Comparison of ENCODE assay signal across 12 mouse cellular contexts in the genomic region with DNA sequence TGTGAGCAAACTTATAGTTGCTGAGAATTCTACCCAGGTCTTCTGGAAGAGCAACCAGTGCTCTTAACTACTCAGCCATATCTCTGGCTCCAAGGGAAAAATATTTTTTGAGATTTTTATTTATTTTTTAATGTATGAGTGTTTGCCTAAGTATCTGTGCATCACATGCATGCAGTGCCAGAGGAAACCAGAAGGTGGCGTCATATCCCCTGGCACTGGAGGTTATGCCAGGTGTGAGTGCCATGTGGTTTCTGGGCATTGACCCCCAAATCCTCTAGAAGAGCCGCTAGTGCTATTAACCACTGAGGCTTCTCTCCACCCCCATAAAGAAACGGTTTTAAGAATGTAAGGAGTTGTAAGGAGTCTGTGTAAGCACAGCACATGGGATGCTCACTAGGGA. TPM values are rescaled to one million over a fixed set of nuclear protein-coding genes. Genes with fewer than 3 reads are reported as not detected.
A peak's percentile ranks its signal among the peaks of the same experiment; 100 is the strongest.
DNase-seq lines count a peak whose midpoint lies in the region; ATAC-seq and TF ChIP-seq lines count a peak whose summit lies in the region.
"Had no signal": no experiment of that assay in that cellular context is flagged by ENCODE, and none has a peak within 500 bp of the region (broad histone marks: within the 10 kb centered on the region; RNA-seq: fewer than 3 reads in every experiment).

No protein-coding gene starts in this region.

- H3K36me3 ChIP-seq in liver, embryonic 13.5 days = peaks cover 58% of the 10 kb centered on the region
- no peaks in the 10 kb centered on the region for H3K36me3 ChIP-seq in hindbrain, embryonic 13.5 days
- H3K36me3 ChIP-seq in midbrain, embryonic 14.5 days (ENCODE audit: control insufficient read depth, insufficient read depth, low read length) = no peaks in the 10 kb centered on the region

- H3K4me1 ChIP-seq in liver, embryonic 13.5 days (replicated peaks) = peaks cover 38% of the 10 kb centered on the region
- peaks cover 18% of the 10 kb centered on the region for H3K4me1 ChIP-seq in hindbrain, embryonic 13.5 days (replicated peaks)
- peaks cover 9% of the 10 kb centered on the region; the same call in 1 of the 2 replicates for H3K4me1 ChIP-seq in midbrain, embryonic 14.5 days (ENCODE audit: control insufficient read depth, insufficient read depth, low read length)

- H3K4me3 ChIP-seq in liver, embryonic 13.5 days (replicated peaks) = no peak overlapping the region
- no peak overlapping the region for H3K4me3 ChIP-seq in hindbrain, embryonic 13.5 days
- H3K4me3 ChIP-seq in midbrain, embryonic 14.5 days (replicated peaks; ENCODE audit: low read depth, low read length) = no peak overlapping the region
- H3K4me3 ChIP-seq: limb, embryonic 13.5 days had no signal

- H3K4me2 ChIP-seq in liver, embryonic 13.5 days = no peak overlapping the region
- H3K4me2 ChIP-seq in hindbrain, embryonic 13.5 days = no peak overlapping the region
- no peak overlapping the region for H3K4me2 ChIP-seq in midbrain, embryonic 14.5 days (ENCODE audit: low read length)
- H3K4me2 ChIP-seq: limb, embryonic 13.5 days had no signal

- in situ Hi-C loops in Patski (cut with MboI; ENCODE audit: low pct_unique_long_range_greater_than_20kb) = no loop called here

- TF ChIP-seq CTCF in Patski (IDR thresholded peaks at IDR 0.05) = peak; percentile 45

- peak; percentile 35 for DNase-seq in spleen, adult 12 weeks (ENCODE audit: low spot score)
- DNase-seq in spleen, postnatal 36 days (ENCODE audit: low spot score in 2 of 2) = no peak
- no peak for DNase-seq in Patski (ENCODE audit: low read depth, low spot score)
- DNase-seq in liver, embryonic 13.5 days = no peak
- peak; percentile 81 for DNase-seq in thymus, postnatal 25 days
- DNase-seq in heart, postnatal 36 days = no peak
- no peak for DNase-seq in midbrain, embryonic 14.5 days
- DNase-seq: adrenal gland, postnatal 25 days; embryo, embryonic 11 days had no signal

- POLR2A ChIA-PET in Patski (lab: Charles Lee) = no interaction called here

- ATAC-seq in Patski = no peak
- ATAC-seq in liver, embryonic 13.5 days (ENCODE audit: low read depth) = no peak
- ATAC-seq in hindbrain, embryonic 13.5 days (ENCODE audit: low FRiP score) = no peak
- ATAC-seq in midbrain, embryonic 14.5 days (ENCODE audit: low FRiP score, low TSS enrichment) = no peak

- WGBS in liver, embryonic 13.5 days (ENCODE audit: insufficient replicate concordance) = 58% methylated on average over 3 of the region's 3 CpGs
- whole genome bisulfite sequencing in hindbrain, embryonic 13.5 days = 70% methylated on average over 3 of the region's 3 CpGs
- 72% methylated on average over 3 of the region's 3 CpGs for WGBS in midbrain, embryonic 14.5 days

- intact Hi-C loops in heart, postnatal 36 days (cut with DNase I) = no loop called here

- no peak overlapping the region for H3K9ac ChIP-seq in liver, embryonic 13.5 days
- no peak overlapping the region for H3K9ac ChIP-seq in hindbrain, embryonic 13.5 days
- H3K9ac ChIP-seq in midbrain, embryonic 14.5 days (replicated peaks; ENCODE audit: low read length) = no peak overlapping the region
- H3K9ac ChIP-seq: limb, embryonic 13.5 days had no signal

- CTCF ChIA-PET in Patski (lab: Charles Lee) = interaction anchor here (2.2 kb wide), 1 partner anchor 13 kb away, joined by 6 read pairs; no protein-coding TSS in a partner anchor

- no peaks in the 10 kb centered on the region for H3K9me3 ChIP-seq in liver, embryonic 13.5 days (replicated peaks)
- H3K9me3 ChIP-seq in hindbrain, embryonic 13.5 days = no peaks in the 10 kb centered on the region; the same call in 1 of the 2 replicates
- no peaks in the 10 kb centered on the region for H3K9me3 ChIP-seq in midbrain, embryonic 14.5 days (ENCODE audit: control insufficient read depth, low read length)
- H3K9me3 ChIP-seq: limb, embryonic 13.5 days had no signal

- H3K27me3 ChIP-seq in Patski = no peaks in the 10 kb centered on the region
- no peaks in the 10 kb centered on the region for H3K27me3 ChIP-seq in liver, embryonic 13.5 days
- H3K27me3 ChIP-seq in hindbrain, embryonic 13.5 days = no peaks in the 10 kb centered on the region
- no peaks in the 10 kb centered on the region for H3K27me3 ChIP-seq in midbrain, embryonic 14.5 days (ENCODE audit: control insufficient read depth, insufficient read depth, low read length)
- H3K27me3 ChIP-seq: limb, embryonic 13.5 days had no signal

- 0 out of 2 replicates have a peak overlapping the region, but pooled peaks have one; percentile 24 for H3K27ac ChIP-seq in liver, embryonic 13.5 days
- H3K27ac ChIP-seq in hindbrain, embryonic 13.5 days = no peak overlapping the region
- no peak overlapping the region for H3K27ac ChIP-seq in midbrain, embryonic 14.5 days (replicated peaks; ENCODE audit: low read depth, low read length)
- H3K27ac ChIP-seq: limb, embryonic 13.5 days had no signal

RNA-seq across cellular contexts. Expression of a gene that starts 13.2 kb away (rescaled TPM):
- 3.0 TPM for polyA plus RNA-seq in Patski (2021)
- 306 and 322 TPM in 2 replicates for polyA plus RNA-seq in liver, embryonic 13.5 days (2015; fragmentation: Nextera tagmentation; extraction: Ambion mirVana)
- polyA plus RNA-seq in hindbrain, embryonic 13.5 days (2015; fragmentation: Nextera tagmentation; extraction: Ambion mirVana) = 29.4 and 38.8 TPM in 2 replicates
- total RNA-seq in heart, postnatal 36 days (2021) = 10 to 100 TPM; 54.7 to 54.8 TPM
- 19.9 and 25.0 TPM in 2 replicates for polyA plus RNA-seq in midbrain, embryonic 14.5 days (2014; fragmentation: Nextera tagmentation; extraction: Ambion mirVana)

RNA-seq across cellular contexts. Expression of a gene that starts 41.1 kb away (rescaled TPM):
- 0.03 TPM for polyA plus RNA-seq in Patski (2021)
- not detected in 2 replicates for polyA plus RNA-seq in liver, embryonic 13.5 days (2015; fragmentation: Nextera tagmentation; extraction: Ambion mirVana)
- polyA plus RNA-seq in hindbrain, embryonic 13.5 days (2015; fragmentation: Nextera tagmentation; extraction: Ambion mirVana) = not detected in 2 replicates
- not detected for total RNA-seq in heart, postnatal 36 days (2021)
- not detected in 2 replicates for polyA plus RNA-seq in midbrain, embryonic 14.5 days (2014; fragmentation: Nextera tagmentation; extraction: Ambion mirVana)
- total RNA-seq: adrenal gland, postnatal 25 days had no signal
- polyA plus RNA-seq: heart, embryonic 14.5 days; limb, embryonic 13.5 days had no signal

Comparison
In these comparisons a context has a peak if more than half of its experiments do, and no peak if none do; other contexts are left out.
1. DNase-seq: peak in spleen, adult 12 weeks (single experiment) and thymus, postnatal 25 days (single experiment); none in spleen, postnatal 36 days (0 of 2), Patski (single experiment), liver, embryonic 13.5 days (single experiment), heart, postnatal 36 days (0 of 2) and midbrain, embryonic 14.5 days (single experiment).